Mouse (Mus musculus) lung, embryonic 16.5 days (tissue): ENCODE measurements at regions not wholly inside any gene's neighbourhood (a gene's known extent, or its start where the extent isn't known, plus 50 kb on each side); places are given as distances from the start of the nearest gene placed in this dataset.

Experiments
- ATAC-seq: fragments of 200-750 bp; cut with Nextera tagmentation; 2 replicates; pipeline ENCODE4 v1.8.0; 2017; ENCODE audit warnings: low read depth, mild to moderate bottlenecking, moderate library complexity
- H3K27ac ChIP-seq: fragments of 300-500 bp; sonication (generic); 2 replicates; pipeline ENCODE4 v1.5.1; 2014; ENCODE audit warnings: mild to moderate bottlenecking, control low read depth, low read length
- H3K27me3 ChIP-seq: fragments of 300-500 bp; sonication (generic); 2 replicates; pipeline ENCODE4 v1.6.1; 2014; ENCODE audit warnings: low read depth, low read length, mixed read lengths; ENCODE audit not compliant: control insufficient read depth, insufficient read depth
- H3K36me3 ChIP-seq: fragments of 300-500 bp; sonication (generic); 2 replicates; pipeline ENCODE4 v1.6.1; 2014; ENCODE audit warnings: low read length; ENCODE audit not compliant: control insufficient read depth, insufficient read depth
- H3K4me1 ChIP-seq: fragments of 300-500 bp; sonication (generic); replicated peaks from 2 replicates; pipeline ENCODE4 v1.6.1; 2014; ENCODE audit warnings: low read length, mixed read lengths; ENCODE audit not compliant: control insufficient read depth, insufficient read depth
- H3K4me2 ChIP-seq: fragments of 300-500 bp; sonication (generic); 2 replicates; pipeline ENCODE4 v1.6.1; 2014; ENCODE audit warnings: low read depth, low read length, control low read depth
- H3K4me3 ChIP-seq: fragments of 300-500 bp; sonication (generic); 2 replicates; pipeline ENCODE4 v1.5.1; 2014; ENCODE audit warnings: mild to moderate bottlenecking, low read length, control low read depth
- H3K9ac ChIP-seq: fragments of 300-500 bp; sonication (generic); 2 replicates; pipeline ENCODE4 v1.6.1; 2014; ENCODE audit warnings: low read length, control low read depth
- H3K9me3 ChIP-seq: fragments of 300-500 bp; sonication (generic); 2 replicates; pipeline ENCODE4 v1.6.1; 2016; ENCODE audit warnings: low read length; ENCODE audit not compliant: control insufficient read depth
- WGBS: fragments of 180-500 bp; shearing (Covaris S2); extraction: QIAGEN DNeasy Blood & Tissue Kit; methylation state at CpG from one replicate; pipeline ENCODE4 v1.1.7; 2014; 5-methylcytosine and 5-hydroxymethylcytosine counted together

DNA sequence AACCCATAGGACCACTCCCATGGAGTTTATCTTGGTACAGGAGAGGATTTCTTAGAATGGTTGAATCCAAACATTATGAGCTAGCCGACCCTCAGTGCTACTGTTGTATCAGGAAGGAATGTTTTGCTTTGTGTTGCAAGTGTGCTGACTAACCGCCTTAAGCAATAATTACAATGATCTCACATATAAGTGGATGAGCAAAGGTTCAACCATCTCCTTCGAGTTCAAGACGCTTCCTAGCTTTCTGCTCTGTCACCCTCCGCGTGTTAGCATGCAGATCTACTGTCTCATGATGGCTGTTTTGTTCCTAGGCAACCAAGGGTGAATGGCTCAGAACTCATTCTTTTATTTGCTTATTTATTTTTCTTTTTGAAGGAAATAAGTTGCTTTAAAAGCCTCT lies 84.7 kb downstream of the Klf5 start:
- no peak for ATAC-seq
- Histone ChIP-seq H3K4me1 (no peaks in the 10 kb centered on the region), H3K4me3 (no peak overlapping the region), H3K4me2 (no peak overlapping the region), H3K9me3 (no peaks in the 10 kb centered on the region), H3K9ac (no peak overlapping the region), H3K27ac (no peak overlapping the region), H3K36me3 (no peaks in the 10 kb centered on the region), H3K27me3 (no peaks in the 10 kb centered on the region)
- 90% methylated on average over 6 of the region's 6 CpGs for WGBS

DNA sequence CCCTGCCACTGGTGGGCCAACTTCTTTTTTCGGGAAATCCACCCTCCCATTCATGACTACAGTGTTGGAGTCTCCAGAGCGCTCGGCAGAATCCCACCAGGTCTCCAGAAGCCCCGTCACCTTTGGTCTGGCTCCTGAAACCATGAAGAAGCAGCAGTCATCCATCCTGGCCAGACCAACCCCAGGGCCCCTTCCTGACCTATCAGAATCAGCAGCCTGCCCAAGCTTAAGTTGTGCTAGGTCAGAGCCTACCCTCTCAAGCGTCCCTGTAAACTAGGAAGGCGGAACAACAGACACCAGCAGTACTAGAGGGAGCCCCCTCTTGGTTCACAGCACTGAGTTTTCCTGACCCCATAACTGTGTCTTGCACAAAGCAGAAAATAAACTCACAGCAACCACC lies 89.1 kb downstream of the Klf5 start:
- H3K27ac ChIP-seq = no peak overlapping the region
- H3K27me3 ChIP-seq = no peaks in the 10 kb centered on the region
- ATAC-seq = no peak
- no peak overlapping the region for H3K4me2 ChIP-seq
- no peak overlapping the region for H3K4me3 ChIP-seq
- WGBS = 88% methylated on average over 6 of the region's 6 CpGs
- H3K9me3 ChIP-seq = no peaks in the 10 kb centered on the region
- H3K4me1 ChIP-seq = no peaks in the 10 kb centered on the region
- H3K9ac ChIP-seq = no peak overlapping the region
- H3K36me3 ChIP-seq = no peaks in the 10 kb centered on the region

DNA sequence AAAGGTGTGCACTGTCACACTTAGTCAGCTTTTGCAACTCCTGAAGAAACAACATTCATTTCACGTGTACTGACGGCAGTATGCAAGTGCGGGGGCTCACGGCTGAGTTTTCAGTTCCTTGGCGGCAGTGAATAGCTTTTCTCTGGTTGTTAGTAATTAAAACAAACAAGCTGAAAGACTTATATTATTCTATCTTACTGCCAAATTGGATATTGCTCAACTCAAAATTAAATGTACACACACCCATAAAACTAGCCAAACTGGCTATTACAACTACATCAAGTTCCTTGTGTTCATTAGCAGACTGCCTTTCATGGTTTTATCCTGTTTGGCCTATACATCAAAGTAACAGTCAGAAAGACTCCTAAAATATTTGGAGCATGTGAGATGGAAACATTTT lies 90.8 kb downstream of the Klf5 start:
- Histone ChIP-seq H3K4me3 (no peak overlapping the region), H3K9ac (no peak overlapping the region), H3K4me2 (no peak overlapping the region), H3K4me1 (no peaks in the 10 kb centered on the region), H3K27ac (no peak overlapping the region), H3K36me3 (no peaks in the 10 kb centered on the region), H3K9me3 (no peaks in the 10 kb centered on the region), H3K27me3 (no peaks in the 10 kb centered on the region)
- no peak for ATAC-seq
- WGBS = 65% methylated on average over 5 of the region's 5 CpGs

DNA sequence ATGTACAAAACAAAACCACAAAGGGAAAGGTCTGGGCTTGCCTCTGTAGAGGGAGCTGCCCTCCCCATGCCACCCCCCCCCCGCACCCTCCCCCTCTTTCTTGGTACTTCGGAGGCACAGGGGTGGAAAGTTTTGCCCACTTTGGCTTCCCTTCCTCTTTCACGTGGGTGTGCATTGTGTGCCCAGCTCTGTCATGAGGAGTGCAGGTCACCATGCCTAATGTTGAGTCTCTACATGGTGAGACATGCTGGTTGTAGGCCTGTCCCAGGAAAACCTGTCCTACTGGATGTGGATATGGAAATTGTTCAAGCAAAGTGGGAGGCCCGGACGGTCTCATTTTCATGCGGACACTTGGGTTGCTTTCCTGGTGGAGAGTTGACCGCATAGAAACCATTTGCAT lies 93.2 kb downstream of the Klf5 start:
- no peak overlapping the region for H3K27ac ChIP-seq
- no peak overlapping the region for H3K9ac ChIP-seq
- H3K4me1 ChIP-seq = no peaks in the 10 kb centered on the region
- no peak overlapping the region for H3K4me3 ChIP-seq
- no peaks in the 10 kb centered on the region for H3K36me3 ChIP-seq
- no peaks in the 10 kb centered on the region for H3K9me3 ChIP-seq
- WGBS = 87% methylated on average over 7 of the region's 7 CpGs
- no peak overlapping the region for H3K4me2 ChIP-seq
- no peaks in the 10 kb centered on the region for H3K27me3 ChIP-seq
- ATAC-seq = no peak

DNA sequence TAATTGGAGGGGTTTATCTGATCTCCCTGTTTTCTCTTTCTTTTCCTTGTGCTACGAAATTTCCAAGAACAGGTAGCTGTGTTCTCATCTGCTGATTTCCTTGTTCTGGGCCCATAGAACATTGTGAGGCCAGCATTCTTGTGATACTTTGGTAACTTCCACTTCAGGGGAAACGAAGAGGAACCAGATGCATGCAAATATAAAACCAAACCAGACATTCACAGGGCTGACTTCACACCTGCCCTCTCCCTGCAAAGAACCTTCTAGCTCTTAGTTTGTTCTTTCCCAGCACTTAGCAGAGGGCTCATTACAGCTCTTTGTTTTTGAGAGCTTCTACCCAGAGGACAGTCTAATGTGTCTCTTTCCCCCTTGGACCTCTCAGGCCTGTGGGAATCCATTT lies 94.3 kb downstream of the Klf5 start:
- WGBS = 77% methylated on average over 2 of the region's 2 CpGs
- H3K4me3 ChIP-seq = no peak overlapping the region
- ATAC-seq = no peak
- no peaks in the 10 kb centered on the region for H3K9me3 ChIP-seq
- H3K9ac ChIP-seq = no peak overlapping the region
- no peaks in the 10 kb centered on the region for H3K4me1 ChIP-seq
- no peak overlapping the region for H3K27ac ChIP-seq
- no peaks in the 10 kb centered on the region for H3K36me3 ChIP-seq
- no peak overlapping the region for H3K4me2 ChIP-seq
- H3K27me3 ChIP-seq = no peaks in the 10 kb centered on the region

DNA sequence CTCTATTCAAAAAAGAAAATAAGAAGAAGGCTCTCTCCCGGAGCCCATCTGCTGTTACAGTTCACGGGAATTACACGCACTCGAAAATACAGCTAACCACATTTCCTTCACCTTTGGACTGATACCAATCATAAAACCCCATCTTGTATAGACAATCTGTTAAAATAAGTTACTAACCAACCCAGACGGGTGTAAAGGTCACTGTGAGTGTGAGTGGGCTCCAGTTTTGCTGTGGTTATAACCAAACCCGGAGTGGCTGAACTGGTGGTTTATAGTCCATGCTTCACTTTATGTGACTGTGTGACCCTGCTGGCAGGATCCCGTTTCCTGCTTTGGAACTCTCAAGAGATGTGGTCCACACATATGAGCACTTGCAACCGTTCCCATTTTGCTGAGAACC lies 95.1 kb downstream of the Klf5 start:
- ATAC-seq = no peak
- Histone ChIP-seq H3K9ac (no peak overlapping the region), H3K4me3 (no peak overlapping the region), H3K36me3 (no peaks in the 10 kb centered on the region), H3K4me1 (no peaks in the 10 kb centered on the region), H3K27me3 (no peaks in the 10 kb centered on the region), H3K4me2 (no peak overlapping the region), H3K9me3 (no peaks in the 10 kb centered on the region), H3K27ac (no peak overlapping the region)
- WGBS = 80% methylated on average over 8 of the region's 8 CpGs

DNA sequence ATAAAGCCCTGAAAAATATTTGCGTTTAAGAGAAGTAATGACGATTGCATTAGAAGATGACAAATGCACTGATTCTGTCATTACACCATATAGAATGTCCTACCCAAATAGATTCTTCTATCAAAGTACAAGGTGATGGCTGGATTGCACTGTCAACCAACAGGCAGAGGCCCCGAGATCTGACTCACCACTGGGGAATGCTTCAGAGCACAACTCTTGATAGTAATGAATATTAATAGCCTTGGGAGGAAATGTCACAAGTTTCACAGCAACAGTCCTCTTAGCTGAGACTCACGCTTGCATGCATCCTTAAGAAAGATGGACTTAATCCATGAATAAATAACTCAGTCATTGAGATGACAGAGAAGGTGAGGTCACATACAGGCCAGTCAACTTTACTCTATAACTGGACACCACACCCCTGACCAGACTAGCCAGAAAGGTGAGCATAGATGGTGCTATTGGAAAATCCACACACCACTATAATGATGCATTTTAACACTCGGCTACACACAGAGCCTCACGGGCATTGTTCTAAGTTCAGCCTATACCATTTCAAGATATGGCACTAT lies 104.8 kb downstream of the Klf5 start:
- no peaks in the 10 kb centered on the region for H3K4me1 ChIP-seq
- no peak overlapping the region for H3K9ac ChIP-seq
- no peaks in the 10 kb centered on the region for H3K27me3 ChIP-seq
- no peak overlapping the region for H3K4me3 ChIP-seq
- no peak overlapping the region for H3K27ac ChIP-seq
- H3K9me3 ChIP-seq = no peaks in the 10 kb centered on the region
- no peak overlapping the region for H3K4me2 ChIP-seq
- ATAC-seq = no peak
- 69% methylated on average over 6 of the region's 6 CpGs for whole genome bisulfite sequencing
- H3K36me3 ChIP-seq = no peaks in the 10 kb centered on the region

DNA sequence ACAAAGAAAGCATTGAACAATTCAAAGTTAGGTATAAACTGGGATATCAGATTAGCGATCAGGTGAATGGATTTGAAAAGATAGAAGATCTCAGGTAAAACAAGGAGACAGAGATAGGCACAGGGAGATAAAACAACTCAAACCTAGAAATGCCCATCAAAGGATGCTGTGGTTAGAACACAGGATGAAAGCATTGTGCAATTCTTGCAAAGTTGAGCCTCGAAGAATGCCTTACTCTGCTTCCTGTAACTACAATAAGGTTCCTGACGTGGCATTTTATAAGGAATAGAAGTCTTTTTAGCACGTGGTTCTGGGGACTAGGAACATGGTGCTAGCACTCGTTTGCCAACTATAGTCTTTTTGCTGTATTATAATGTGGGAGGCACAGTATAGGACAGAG lies 106.7 kb downstream of the Klf5 start:
- no peak overlapping the region for H3K9ac ChIP-seq
- no peak for ATAC-seq
- no peak overlapping the region for H3K4me2 ChIP-seq
- no peaks in the 10 kb centered on the region for H3K9me3 ChIP-seq
- no peak overlapping the region for H3K27ac ChIP-seq
- H3K27me3 ChIP-seq = no peaks in the 10 kb centered on the region
- no peaks in the 10 kb centered on the region for H3K36me3 ChIP-seq
- H3K4me3 ChIP-seq = no peak overlapping the region
- H3K4me1 ChIP-seq = no peaks in the 10 kb centered on the region
- 77% methylated on average over 5 of the region's 5 CpGs for WGBS

DNA sequence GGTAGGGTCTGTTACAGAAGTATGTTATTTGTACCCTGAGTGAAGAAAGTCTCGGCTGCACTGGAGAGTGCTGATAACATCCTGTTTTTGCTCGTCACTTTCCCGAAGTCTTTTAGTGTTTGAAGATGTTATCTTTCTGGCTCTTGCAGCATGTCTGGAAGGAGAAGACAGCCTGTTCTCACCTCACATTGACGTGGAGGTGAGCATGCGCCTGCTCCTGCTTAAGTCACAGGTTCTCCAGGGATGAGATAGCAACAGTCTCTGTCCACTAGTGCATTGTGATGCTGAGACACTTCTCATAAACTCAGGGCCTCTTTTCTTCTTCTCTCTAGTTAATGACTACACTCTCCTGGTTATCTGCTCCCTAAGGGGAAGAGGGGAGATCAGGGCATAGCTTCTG lies 113.3 kb downstream of the Klf5 start:
- Histone ChIP-seq H3K9ac (no peak overlapping the region), H3K27me3 (no peaks in the 10 kb centered on the region), H3K4me3 (no peak overlapping the region), H3K27ac (no peak overlapping the region), H3K36me3 (no peaks in the 10 kb centered on the region), H3K9me3 (no peaks in the 10 kb centered on the region), H3K4me2 (no peak overlapping the region), H3K4me1 (no peaks in the 10 kb centered on the region)
- WGBS = 20% methylated on average over 5 of the region's 5 CpGs
- no peak for ATAC-seq

DNA sequence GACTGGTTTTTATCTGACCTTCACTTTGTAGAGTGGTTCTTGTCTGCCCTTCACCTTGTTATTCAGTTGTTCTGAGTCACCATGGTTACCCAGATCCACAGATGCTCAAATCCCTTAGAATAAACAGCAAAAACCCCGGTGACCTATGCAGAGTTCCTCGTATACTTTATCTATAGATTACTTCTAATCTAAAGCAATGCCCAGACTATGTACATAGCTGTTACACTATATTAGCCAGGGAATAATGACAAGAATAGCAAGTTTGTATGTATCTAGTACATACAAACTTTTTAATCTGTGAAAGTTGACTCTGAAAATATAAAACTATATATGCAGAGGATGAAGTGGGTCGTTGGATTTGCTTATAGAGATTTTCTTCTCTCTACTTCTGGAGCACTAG lies 117.7 kb downstream of the Klf5 start:
- Histone ChIP-seq H3K4me2 (no peak overlapping the region), H3K9me3 (no peaks in the 10 kb centered on the region), H3K27me3 (no peaks in the 10 kb centered on the region), H3K4me3 (no peak overlapping the region), H3K9ac (no peak overlapping the region), H3K27ac (no peak overlapping the region), H3K36me3 (no peaks in the 10 kb centered on the region), H3K4me1 (no peaks in the 10 kb centered on the region)
- 39% methylated on average over 3 of the region's 3 CpGs for WGBS
- ATAC-seq = no peak
